Mouse (Mus musculus) bone marrow macrophage, adult 2 months (primary cell): ENCODE data around the gene Nkain2.

ENCODE experiments used
- CTCF ChIP-seq: IDR thresholded peaks from 2 replicates; pipeline ENCODE4 v1.5.1; 2012; ENCODE audit warnings: low read depth, mild to moderate bottlenecking, low read length, moderate library complexity
- POLR2A ChIP-seq: IDR thresholded peaks from 2 replicates; pipeline ENCODE4 v1.6.1; 2012; ENCODE audit warnings: mild to moderate bottlenecking, low read depth, low read length, borderline replicate concordance

- TF ChIP-seq CTCF (no peak), POLR2A (no peak)
Measured at GRCm38 (mm10) chr10:32290487-32290886, 599.8 kb downstream of the Nkain2 start.
